Mouse (Mus musculus) myocyte (in vitro differentiated cells): Measurements from ENCODE around the gene Cenpp. TPM values are rescaled to one million over a fixed set of nuclear protein-coding genes. Genes with fewer than 3 reads are reported as not detected.

Experiments used
- H3K27me3 ChIP-seq: one replicate; pipeline ENCODE4 v1.6.1; 2011; ENCODE audit not compliant: control insufficient read depth, insufficient read depth, insufficient read length
- H3K36me3 ChIP-seq: one replicate; pipeline ENCODE4 v1.6.1; 2011; ENCODE audit not compliant: control insufficient read depth, insufficient read depth
- H3K4me2 ChIP-seq: one replicate; pipeline ENCODE4 v1.6.1; 2011; ENCODE audit warnings: low read depth, control low read depth
- H3K4me3 ChIP-seq: one replicate; pipeline ENCODE4 v1.5.1; 2011; ENCODE audit warnings: mild to moderate bottlenecking, control low read depth, moderate library complexity
- H3K79me2 ChIP-seq: one replicate; pipeline ENCODE4 v1.6.1; 2011; ENCODE audit not compliant: control insufficient read depth, insufficient read depth
- H3ac ChIP-seq: one replicate; pipeline ENCODE4 v1.6.1; 2011; ENCODE audit not compliant: control insufficient read depth, insufficient read length
- CEBPB ChIP-seq: IDR thresholded peaks from 2 replicates; pipeline ENCODE4 v1.6.1; 2011; ENCODE audit warnings: mild to moderate bottlenecking, moderate library complexity; ENCODE audit not compliant: poor library complexity, insufficient read depth, severe bottlenecking
- E2F4 ChIP-seq: IDR thresholded peaks from one replicate; pipeline ENCODE4 v1.6.1; 2011; ENCODE audit warnings: mild to moderate bottlenecking, control low read depth, moderate library complexity; ENCODE audit not compliant: insufficient read depth
- MAX ChIP-seq: IDR thresholded peaks from one replicate; pipeline ENCODE4 v1.6.1; 2011; ENCODE audit warnings: low read depth, mild to moderate bottlenecking, control low read depth
- MYOD1 ChIP-seq, 3 experiments: IDR thresholded peaks; one replicate each; pipeline ENCODE4 v1.6.1; 2011; ENCODE audit warnings: control low read depth in 2 of 3, low read depth in 2 of 3, mild to moderate bottlenecking in 2 of 3, moderate library complexity in 1 of 3; ENCODE audit not compliant: insufficient read length in 2 of 3, control insufficient read depth in 1 of 3
- MYOG ChIP-seq, 3 experiments: IDR thresholded peaks; one replicate each; pipeline ENCODE4 v1.6.1; 2011; ENCODE audit warnings: control low read depth in 2 of 3, low read depth in 2 of 3, mild to moderate bottlenecking in 2 of 3; ENCODE audit not compliant: insufficient read length in 2 of 3, control insufficient read depth in 1 of 3, insufficient read depth in 1 of 3
- POLR2A ChIP-seq: IDR thresholded peaks from one replicate; pipeline ENCODE4 v1.6.1; 2011; ENCODE audit warnings: low read depth, mild to moderate bottlenecking, control low read depth, moderate library complexity; ENCODE audit not compliant: insufficient read length
- POLR2AphosphoS2 ChIP-seq: IDR thresholded peaks from one replicate; pipeline ENCODE4 v1.6.1; 2011; ENCODE audit warnings: low read depth, control low read depth; ENCODE audit not compliant: insufficient read length
- REST ChIP-seq: IDR thresholded peaks from one replicate; pipeline ENCODE4 v1.6.1; 2011; ENCODE audit warnings: mild to moderate bottlenecking, control low read depth, moderate library complexity; ENCODE audit not compliant: insufficient read depth, insufficient read length
- SRF ChIP-seq: IDR thresholded peaks from one replicate; pipeline ENCODE4 v1.6.1; 2011; ENCODE audit warnings: low read depth; ENCODE audit not compliant: control insufficient read depth, insufficient read length
- TCF12 ChIP-seq: IDR thresholded peaks from one replicate; pipeline ENCODE4 v1.6.1; 2011; ENCODE audit warnings: mild to moderate bottlenecking, control low read depth; ENCODE audit not compliant: poor library complexity, insufficient read depth, severe bottlenecking
- TCF3 ChIP-seq: IDR thresholded peaks from one replicate; pipeline ENCODE4 v1.6.1; 2011; ENCODE audit warnings: low read depth, control low read depth; ENCODE audit not compliant: insufficient read length
- USF1 ChIP-seq: IDR thresholded peaks from one replicate; pipeline ENCODE4 v1.6.1; 2011; ENCODE audit warnings: low read depth, mild to moderate bottlenecking, control low read depth, moderate library complexity
- polyA plus RNA-seq: library from polyadenylated mRNA; unstranded; fragments of >200 nt; fragmentation: generic; extraction: Trizol; gene quantifications from one replicate; pipeline ENCODE4 v1.2.1, GENCODE M21; 2012; ENCODE audit warnings: missing spikeins

Cenpp gene
- polyA plus RNA-seq, 1 experiment: 6.3 TPM

GRCm38 (mm10) chr13:49480057-49480456 lies 172.5 kb downstream of the Cenpp start:
- Histone ChIP-seq H3ac (no peak overlapping the region), H3K79me2 (no peaks in the 10 kb centered on the region), H3K4me3 (no peak overlapping the region), H3K4me2 (peak overlapping the region; percentile 13), H3K36me3 (no peaks in the 10 kb centered on the region), H3K27me3 (no peaks in the 10 kb centered on the region)
- no peak for TF ChIP-seq E2F4
- peak; percentile 59; the same call in 1 of the 2 replicates for TF ChIP-seq CEBPB

- Histone ChIP-seq H3K79me2 (no peaks in the 10 kb centered on the region), H3K4me3 (no peak overlapping the region), H3ac (no peak overlapping the region), H3K27me3 (no peaks in the 10 kb centered on the region), H3K36me3 (no peaks in the 10 kb centered on the region), H3K4me2 (no peak overlapping the region)
- TF ChIP-seq MYOG (IDR thresholded peaks at IDR 0.05; ENCODE audit: control insufficient read depth in 1 of 3, insufficient read depth in 1 of 3, insufficient read length in 2 of 3, low read depth in 2 of 3): no peak
- TF ChIP-seq MYOD1 (IDR thresholded peaks at IDR 0.05; ENCODE audit: control insufficient read depth in 1 of 3, insufficient read length in 2 of 3, low read depth in 2 of 3): peak; percentile 22 to 86 (median 70)
These were observed 173.2 kb downstream of the Cenpp start for GRCm38 (mm10) chr13:49479399-49479798.

GRCm38 (mm10) chr13:49478851-49479374 lies 173.7 kb downstream of the Cenpp start:
- Histone ChIP-seq H3K4me2 (no peak overlapping the region), H3ac (no peak overlapping the region), H3K4me3 (no peak overlapping the region), H3K79me2 (no peaks in the 10 kb centered on the region), H3K36me3 (no peaks in the 10 kb centered on the region), H3K27me3 (no peaks in the 10 kb centered on the region)
- TF ChIP-seq TCF12 (no peak), MAX (no peak), USF1 (no peak), SRF (no peak), E2F4 (no peak), CEBPB (no peak), POLR2A (no peak), REST (no peak), TCF3 (no peak), MYOD1 (IDR thresholded peaks at IDR 0.05; ENCODE audit: control insufficient read depth in 1 of 3, insufficient read length in 2 of 3, low read depth in 2 of 3) (no peak), POLR2AphosphoS2 (no peak), MYOG (IDR thresholded peaks at IDR 0.05; ENCODE audit: control insufficient read depth in 1 of 3, insufficient read depth in 1 of 3, insufficient read length in 2 of 3, low read depth in 2 of 3) (no peak)

GRCm38 (mm10) chr13:49477887-49478286 lies 174.7 kb downstream of the Cenpp start:
- TF ChIP-seq E2F4 (no peak), USF1 (no peak)
- no peaks in the 10 kb centered on the region for H3K36me3 ChIP-seq

GRCm38 (mm10) chr13:49472676-49473005 lies 179.9 kb downstream of the Cenpp start:
- no peaks in the 10 kb centered on the region for H3K79me2 ChIP-seq
- TF ChIP-seq SRF: no peak
- no peak for TF ChIP-seq MAX
- no peak for TF ChIP-seq E2F4
- TF ChIP-seq MYOG (IDR thresholded peaks at IDR 0.05; ENCODE audit: control insufficient read depth in 1 of 3, insufficient read depth in 1 of 3, insufficient read length in 2 of 3, low read depth in 2 of 3): no peak
- no peak for TF ChIP-seq CEBPB
- TF ChIP-seq POLR2AphosphoS2: no peak
- no peak for TF ChIP-seq REST
- no peak for TF ChIP-seq POLR2A
- no peak for TF ChIP-seq MYOD1 (IDR thresholded peaks at IDR 0.05; ENCODE audit: control insufficient read depth in 1 of 3, insufficient read length in 2 of 3, low read depth in 2 of 3)
- TF ChIP-seq TCF3: no peak
- TF ChIP-seq USF1: no peak
- TF ChIP-seq TCF12: no peak
- no peak overlapping the region for H3ac ChIP-seq
- H3K4me3 ChIP-seq: no peak overlapping the region
- H3K4me2 ChIP-seq: no peak overlapping the region
- H3K36me3 ChIP-seq: no peaks in the 10 kb centered on the region
- no peaks in the 10 kb centered on the region for H3K27me3 ChIP-seq

More at GRCm38 (mm10) chr13:49477887-49478286, 174.7 kb downstream of the Cenpp start:
- no peaks in the 10 kb centered on the region for H3K27me3 ChIP-seq
- no peaks in the 10 kb centered on the region for H3K79me2 ChIP-seq
- H3K4me3 ChIP-seq: no peak overlapping the region
- no peak overlapping the region for H3K4me2 ChIP-seq
- no peak overlapping the region for H3ac ChIP-seq

GRCm38 (mm10) chr13:49471981-49472675 lies 180.5 kb downstream of the Cenpp start:
- H3K27me3 ChIP-seq: no peaks in the 10 kb centered on the region
- H3K36me3 ChIP-seq: no peaks in the 10 kb centered on the region
- no peak overlapping the region for H3K4me2 ChIP-seq
- no peak overlapping the region for H3K4me3 ChIP-seq
- H3K79me2 ChIP-seq: no peaks in the 10 kb centered on the region
- no peak overlapping the region for H3ac ChIP-seq
- TF ChIP-seq TCF12: no peak
- TF ChIP-seq MYOG (IDR thresholded peaks at IDR 0.05; ENCODE audit: control insufficient read depth in 1 of 3, insufficient read depth in 1 of 3, insufficient read length in 2 of 3, low read depth in 2 of 3): no peak
- TF ChIP-seq POLR2A: no peak
- no peak for TF ChIP-seq MYOD1 (IDR thresholded peaks at IDR 0.05; ENCODE audit: control insufficient read depth in 1 of 3, insufficient read length in 2 of 3, low read depth in 2 of 3)
- no peak for TF ChIP-seq E2F4
